Mouse (Mus musculus): ENCODE measurements around the gene Tuba8. TPM values are rescaled to one million over a fixed set of nuclear protein-coding genes. Genes with fewer than 3 reads are reported as not detected.
A peak's percentile ranks its signal among the peaks of the same experiment; 100 is the strongest.

Gene Tuba8
- total RNA-seq, 2 experiments from 2014 or later: 201 to 248 TPM

- intact Hi-C loops (cut with DNase I): loop anchor here (5.0 kb wide), 1 partner anchor 64 kb away; the partner anchor contains the start of gene Pex26
- H3K4me3 ChIP-seq: peak overlapping the region; percentile 80
- no peak for DNase-seq
- H3K27ac ChIP-seq: peak overlapping the region; percentile 82
- no peak for TF ChIP-seq CTCF (IDR thresholded peaks at IDR 0.05)
These were observed 35.5 kb downstream of the Tuba8 start for GRCm38 (mm10) chr6:121246037-121246361.

GRCm38 (mm10) chr6:121250406-121250805 lies 39.9 kb downstream of the Tuba8 start:
- intact Hi-C loops (cut with DNase I): no loop called here
- Histone ChIP-seq H3K27ac (no peak overlapping the region), H3K4me3 (no peak overlapping the region)
- no peak for TF ChIP-seq CTCF (IDR thresholded peaks at IDR 0.05)
- DNase-seq: no peak

GRCm38 (mm10) chr6:121251256-121251655 lies 40.8 kb downstream of the Tuba8 start:
- Histone ChIP-seq H3K4me3 (no peak overlapping the region), H3K27ac (no peak overlapping the region)
- intact Hi-C loops (cut with DNase I): no loop called here
- peak; percentile 30 for DNase-seq
- no peak for TF ChIP-seq CTCF (IDR thresholded peaks at IDR 0.05)

- intact Hi-C loops (cut with DNase I): loop anchor here (5.0 kb wide), 1 partner anchor 78 kb away; the partner anchor contains the start of gene Pex26
- peak; percentile 75 for DNase-seq
- Histone ChIP-seq H3K27ac (no peak overlapping the region), H3K4me3 (no peak overlapping the region)
- TF ChIP-seq CTCF (IDR thresholded peaks at IDR 0.05): peak; percentile 84
These were observed 50.1 kb downstream of the Tuba8 start for GRCm38 (mm10) chr6:121260548-121260947.

- TF ChIP-seq CTCF (IDR thresholded peaks at IDR 0.05): no peak
- no peak for DNase-seq
- Histone ChIP-seq H3K4me3 (no peak overlapping the region), H3K27ac (no peak overlapping the region)
- intact Hi-C loops (cut with DNase I): loop anchor here (5.0 kb wide), 1 partner anchor 79 kb away; the partner anchor contains the start of gene Pex26
These were observed 50.7 kb downstream of the Tuba8 start for GRCm38 (mm10) chr6:121261233-121261632.

GRCm38 (mm10) chr6:121262004-121262403 lies 51.5 kb downstream of the Tuba8 start:
- no peak for DNase-seq
- no peak overlapping the region for H3K4me3 ChIP-seq
- intact Hi-C loops (cut with DNase I): loop anchor here (5.0 kb wide), 1 partner anchor 80 kb away; the partner anchor contains the start of gene Pex26
- no peak for TF ChIP-seq CTCF (IDR thresholded peaks at IDR 0.05)
- no peak overlapping the region for H3K27ac ChIP-seq

- H3K27ac ChIP-seq: no peak overlapping the region
- intact Hi-C loops (cut with DNase I): loop anchor here (5.0 kb wide), 1 partner anchor 80 kb away; the partner anchor contains the start of gene Pex26
- no peak overlapping the region for H3K4me3 ChIP-seq
- no peak for DNase-seq
- no peak for TF ChIP-seq CTCF (IDR thresholded peaks at IDR 0.05)
These were observed 52.0 kb downstream of the Tuba8 start for GRCm38 (mm10) chr6:121262496-121262895.

- H3K27ac ChIP-seq: no peak overlapping the region
- no peak overlapping the region for H3K4me3 ChIP-seq
- intact Hi-C loops (cut with DNase I): loop anchor here (5.0 to 10.0 kb wide), 4 partner anchors 57 to 1035 kb away; partner anchors contain the start of gene M6pr
- no peak for TF ChIP-seq CTCF (IDR thresholded peaks at IDR 0.05)
- no peak for DNase-seq
These were observed 59.7 kb downstream of the Tuba8 start for GRCm38 (mm10) chr6:121270156-121270555.

GRCm38 (mm10) chr6:121271707-121272074 lies 61.2 kb downstream of the Tuba8 start:
- TF ChIP-seq CTCF (IDR thresholded peaks at IDR 0.05): no peak
- peak overlapping the region; percentile 75 for H3K4me3 ChIP-seq
- H3K27ac ChIP-seq: 0 out of 2 replicates have a peak overlapping the region, but pooled peaks have one; percentile 75
- no peak for DNase-seq
- intact Hi-C loops (cut with DNase I): loop anchor here (2.0 to 10.0 kb wide), 5 partner anchors 56 to 1033 kb away; partner anchors contain the start of gene M6pr

- Histone ChIP-seq H3K27ac (peak overlapping the region; percentile 75), H3K4me3 (peak overlapping the region; percentile 75)
- intact Hi-C loops (cut with DNase I): loop anchor here (2.0 to 10.0 kb wide), 5 partner anchors 55 to 1033 kb away; partner anchors contain the start of gene M6pr
- peak; percentile 84 for DNase-seq
- peak; percentile 94 for TF ChIP-seq CTCF (IDR thresholded peaks at IDR 0.05)
These were observed 61.7 kb downstream of the Tuba8 start for GRCm38 (mm10) chr6:121272075-121272800.

GRCm38 (mm10) chr6:121274356-121274755 lies 63.9 kb downstream of the Tuba8 start:
- Histone ChIP-seq H3K27ac (no peak overlapping the region), H3K4me3 (no peak overlapping the region)
- intact Hi-C loops (cut with DNase I): loop anchor here (5.0 to 10.0 kb wide), 4 partner anchors 53 to 1030 kb away; partner anchors contain the start of gene M6pr
- DNase-seq: no peak
- peak; percentile 67 for TF ChIP-seq CTCF (IDR thresholded peaks at IDR 0.05)

Other genes starting within 250 kb of the Tuba8 start
- 10 to 100 TPM; 53.3 to 71.9 TPM for gene Mical3, start 79.7 kb upstream of the Tuba8 start, total RNA-seq (2021)
- gene Pex26, start 27.0 kb upstream of the Tuba8 start, total RNA-seq (2021): 1 to 10 TPM; 3.5 to 3.8 TPM
- 1 to 10 TPM in 1 of 2 experiments, under 1 TPM in 1; 0.89 to 1.5 TPM for gene Usp18, start 35.2 kb downstream of the Tuba8 start, total RNA-seq (2021)
- gene Slc6a13, start 89.5 kb downstream of the Tuba8 start, total RNA-seq (2021): under 1 TPM; 0.20 to 0.46 TPM
- under 1 TPM; 0.11 to 0.20 TPM for gene Slc6a12, start 132.4 kb downstream of the Tuba8 start, total RNA-seq (2021)

All from gastrocnemius, adult 2 months (tissue).